Mouse (Mus musculus): ENCODE measurements at regions not wholly inside any gene's neighbourhood (a gene's known extent, or its start where the extent isn't known, plus 50 kb on each side); places are given as distances from the start of the nearest gene placed in this dataset.

DNA sequence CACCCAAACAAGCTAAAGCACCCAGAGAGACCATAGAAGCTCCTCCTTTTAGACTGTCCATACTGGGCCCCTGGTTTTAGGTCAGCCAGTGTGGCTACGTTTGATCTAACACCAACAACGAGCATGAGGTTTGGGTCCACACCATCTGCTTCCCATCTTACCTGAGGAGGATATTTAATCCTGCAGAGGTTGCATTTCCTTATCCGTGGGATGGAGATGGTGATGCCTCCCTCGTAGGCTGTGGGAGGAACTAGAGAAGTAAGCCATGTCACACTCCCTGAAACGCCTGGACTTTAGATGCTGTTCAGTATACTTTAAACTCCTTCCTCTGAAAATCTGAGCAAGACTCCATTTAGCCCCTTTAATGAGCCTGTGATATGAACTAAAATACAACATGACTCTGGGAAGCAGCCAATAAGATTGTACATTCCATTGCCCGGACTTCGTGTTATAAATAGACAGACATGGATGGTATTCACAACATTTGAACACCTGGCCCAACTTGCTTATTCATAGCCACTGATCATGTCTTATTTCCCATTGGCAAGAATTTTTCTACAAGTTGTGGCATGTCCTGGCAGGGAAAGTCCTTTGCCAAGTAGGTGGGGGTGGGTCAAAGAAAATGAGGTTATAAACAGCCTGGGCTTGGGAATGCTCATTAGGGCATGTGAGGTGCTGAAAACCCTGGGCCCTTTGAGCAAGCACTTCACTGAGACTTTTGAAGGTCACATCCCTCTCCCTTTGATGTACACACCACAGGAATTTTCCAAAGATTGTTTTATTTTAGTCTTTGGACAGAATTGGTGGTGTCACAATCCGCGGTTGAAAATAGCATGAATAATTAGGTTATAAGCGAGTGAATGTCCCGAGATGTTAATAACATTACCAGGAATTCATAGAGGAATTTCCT, 89.7 kb upstream of the Pgrmc2 start:
- TF ChIP-seq POLR2A (IDR thresholded peaks at IDR 0.05; ENCODE audit: borderline replicate concordance, extremely low read depth, low read depth, low read length): no peak
- no peak for TF ChIP-seq CTCF (IDR thresholded peaks at IDR 0.05; ENCODE audit: insufficient read depth, low read length)
- 50% methylated on average over 11 of the region's 11 CpGs for WGBS
- H3K4me1 ChIP-seq (ENCODE audit: control insufficient read depth, insufficient read depth, low read length): no peaks in the 10 kb centered on the region; the same call in 1 of the 2 replicates
- H3K4me3 ChIP-seq (replicated peaks; ENCODE audit: extremely low read depth, low read depth, low read length): no peak overlapping the region
- no peak for DNase-seq

DNA sequence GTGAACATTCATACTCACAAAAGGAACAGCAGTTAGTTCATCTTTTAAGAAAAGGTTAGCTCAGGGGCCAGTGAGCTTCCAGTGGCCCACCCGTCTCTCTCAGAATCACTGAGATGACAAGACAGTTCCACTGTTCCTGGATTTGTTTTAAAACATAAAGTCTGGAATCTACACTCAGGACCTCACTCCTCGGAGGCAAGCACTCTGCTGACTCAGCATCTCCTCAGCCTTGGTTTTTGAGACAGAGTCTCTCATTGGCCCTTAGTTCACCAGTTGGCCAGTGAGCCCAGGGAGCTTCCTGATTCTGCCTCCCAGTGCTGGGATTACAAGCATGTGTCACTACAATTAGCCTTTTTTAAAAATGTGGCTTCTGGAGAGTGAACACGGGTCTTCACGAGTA, 88.9 kb upstream of the Pgrmc2 start:
- TF ChIP-seq CTCF (IDR thresholded peaks at IDR 0.05; ENCODE audit: insufficient read depth, low read length) (no peak), POLR2A (IDR thresholded peaks at IDR 0.05; ENCODE audit: borderline replicate concordance, extremely low read depth, low read depth, low read length) (no peak)
- 95% methylated on average over 4 of the region's 4 CpGs for WGBS
- H3K4me1 ChIP-seq (ENCODE audit: control insufficient read depth, insufficient read depth, low read length): no peaks in the 10 kb centered on the region; the same call in 1 of the 2 replicates
- no peak overlapping the region for H3K4me3 ChIP-seq (replicated peaks; ENCODE audit: extremely low read depth, low read depth, low read length)
- DNase-seq: no peak

DNA sequence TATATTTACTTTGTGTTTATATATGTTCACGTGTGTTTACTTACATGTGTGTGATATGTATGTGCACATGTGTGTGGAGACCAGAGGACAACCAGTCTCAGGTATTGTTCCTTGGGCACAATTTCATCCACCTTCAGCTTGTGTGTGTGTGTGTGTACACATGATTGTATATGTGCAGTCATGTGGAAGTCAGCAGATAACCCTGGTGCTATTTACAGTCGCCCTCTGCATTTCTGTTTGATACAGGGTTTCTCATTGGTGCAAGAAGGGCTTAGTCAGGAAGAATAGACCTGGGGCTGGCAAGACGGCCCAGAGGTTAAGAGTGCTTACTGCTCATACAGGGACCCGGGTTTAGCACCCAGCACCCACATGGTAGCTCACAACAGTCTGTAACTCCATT, 88.5 kb upstream of the Pgrmc2 start:
- Histone ChIP-seq H3K4me3 (replicated peaks; ENCODE audit: extremely low read depth, low read depth, low read length) (no peak overlapping the region), H3K4me1 (ENCODE audit: control insufficient read depth, insufficient read depth, low read length) (no peaks in the 10 kb centered on the region; the same call in 1 of the 2 replicates)
- TF ChIP-seq CTCF (IDR thresholded peaks at IDR 0.05; ENCODE audit: insufficient read depth, low read length) (no peak), POLR2A (IDR thresholded peaks at IDR 0.05; ENCODE audit: borderline replicate concordance, extremely low read depth, low read depth, low read length) (no peak)
- DNase-seq: no peak
- 84% methylated on average over 4 of the region's 4 CpGs for WGBS

GRCm38 (mm10) chr3:41170566-41170965, 87.7 kb upstream of the Pgrmc2 start:
- 79% methylated on average over 6 of the region's 6 CpGs for WGBS
- no peak overlapping the region for H3K4me3 ChIP-seq (replicated peaks; ENCODE audit: extremely low read depth, low read depth, low read length)
- H3K4me1 ChIP-seq (ENCODE audit: control insufficient read depth, insufficient read depth, low read length): no peaks in the 10 kb centered on the region; the same call in 1 of the 2 replicates
- DNase-seq: no peak
- no peak for TF ChIP-seq POLR2A (IDR thresholded peaks at IDR 0.05; ENCODE audit: borderline replicate concordance, extremely low read depth, low read depth, low read length)
- no peak for TF ChIP-seq CTCF (IDR thresholded peaks at IDR 0.05; ENCODE audit: insufficient read depth, low read length)

DNA sequence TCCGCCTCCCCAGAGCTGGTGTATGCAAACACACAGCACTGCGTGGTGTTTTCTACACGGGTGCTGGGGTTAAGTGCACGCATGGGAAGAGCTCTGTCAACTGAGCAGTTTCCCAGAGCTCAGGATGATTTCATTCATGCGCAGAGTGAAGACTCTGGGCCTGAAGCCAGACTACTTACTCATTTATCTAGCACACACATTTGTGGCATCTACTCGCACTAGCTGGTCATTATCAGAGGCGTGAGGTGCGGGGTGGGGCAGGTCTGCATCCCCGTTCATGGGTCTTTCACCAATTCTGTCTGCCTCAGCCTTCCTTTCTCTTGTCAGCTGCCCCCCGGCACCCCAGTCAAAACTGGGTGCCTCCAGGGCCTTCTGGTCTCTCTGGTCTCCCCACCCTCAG, 86.6 kb upstream of the Pgrmc2 start:
- 65% methylated on average over 10 of the region's 10 CpGs for WGBS
- H3K4me3 ChIP-seq (replicated peaks; ENCODE audit: extremely low read depth, low read depth, low read length): no peak overlapping the region
- no peak for DNase-seq
- no peaks in the 10 kb centered on the region; the same call in 1 of the 2 replicates for H3K4me1 ChIP-seq (ENCODE audit: control insufficient read depth, insufficient read depth, low read length)
- no peak for TF ChIP-seq CTCF (IDR thresholded peaks at IDR 0.05; ENCODE audit: insufficient read depth, low read length)
- no peak for TF ChIP-seq POLR2A (IDR thresholded peaks at IDR 0.05; ENCODE audit: borderline replicate concordance, extremely low read depth, low read depth, low read length)

DNA sequence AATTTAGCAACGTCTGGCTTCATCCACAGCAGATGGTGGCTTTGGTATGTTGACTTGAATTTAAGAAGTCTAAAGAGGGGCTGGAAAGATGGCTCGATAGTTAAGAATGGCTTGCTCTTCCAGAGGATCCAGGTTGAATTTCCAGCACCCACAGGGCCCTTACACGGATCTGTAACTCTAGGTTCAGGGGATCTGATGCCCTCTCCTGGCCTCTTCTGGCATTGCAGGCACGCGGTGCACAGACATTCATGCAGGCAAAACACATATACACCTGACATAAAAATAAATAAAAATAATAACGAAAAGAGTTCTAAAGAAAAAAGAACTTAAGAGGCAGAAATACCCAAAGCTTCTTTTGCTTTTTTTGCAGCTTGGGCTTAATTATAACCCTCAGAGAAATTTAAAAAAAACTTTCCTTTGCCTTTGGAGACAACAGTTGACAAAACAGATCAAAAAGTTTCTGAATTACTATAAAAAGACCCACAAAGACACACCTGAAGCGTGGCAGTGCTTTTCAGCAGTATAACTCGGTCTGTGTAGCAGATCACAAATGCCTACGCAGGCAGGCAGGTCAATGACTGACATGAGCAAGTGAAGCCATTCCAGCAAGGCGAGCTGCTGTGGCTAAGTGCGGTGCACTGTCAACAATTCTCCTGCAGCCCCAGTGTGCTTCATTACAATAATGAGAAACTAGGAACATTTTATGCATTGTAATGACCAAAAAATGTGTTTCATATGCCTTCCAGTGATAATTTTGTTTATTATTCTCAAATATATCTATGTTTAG, 85.5 kb upstream of the Pgrmc2 start:
- no peak overlapping the region for H3K4me3 ChIP-seq (replicated peaks; ENCODE audit: extremely low read depth, low read depth, low read length)
- no peaks in the 10 kb centered on the region; the same call in 1 of the 2 replicates for H3K4me1 ChIP-seq (ENCODE audit: control insufficient read depth, insufficient read depth, low read length)
- no peak for DNase-seq
- peak; percentile 27; the same call in 1 of the 2 replicates for TF ChIP-seq CTCF (IDR thresholded peaks at IDR 0.05; ENCODE audit: insufficient read depth, low read length)
- no peak for TF ChIP-seq POLR2A (IDR thresholded peaks at IDR 0.05; ENCODE audit: borderline replicate concordance, extremely low read depth, low read depth, low read length)
- WGBS: 84% methylated on average over 11 of the region's 11 CpGs

DNA sequence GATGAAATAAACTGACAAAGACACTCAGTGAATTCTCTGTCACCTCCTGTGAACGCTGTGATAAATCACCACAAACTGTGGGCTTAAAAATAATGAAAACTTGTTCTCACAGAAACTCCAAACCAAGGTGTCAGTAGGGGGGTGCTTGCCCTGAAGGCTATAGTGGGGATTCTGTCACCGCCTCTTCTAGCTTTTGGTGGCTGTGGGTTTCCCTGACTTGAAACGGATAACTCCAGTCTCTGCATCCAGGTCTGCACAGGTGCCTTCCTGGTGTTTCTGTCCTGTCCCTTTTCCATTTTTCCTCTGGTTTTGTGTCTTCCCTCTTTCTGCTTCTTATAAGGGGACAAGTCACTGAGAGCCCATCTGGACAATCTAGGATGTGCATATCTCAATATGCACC, 84.6 kb upstream of the Pgrmc2 start:
- DNase-seq: no peak
- WGBS: 91% methylated on average over 3 of the region's 3 CpGs
- TF ChIP-seq CTCF (IDR thresholded peaks at IDR 0.05; ENCODE audit: insufficient read depth, low read length) (no peak), POLR2A (IDR thresholded peaks at IDR 0.05; ENCODE audit: borderline replicate concordance, extremely low read depth, low read depth, low read length) (no peak)
- Histone ChIP-seq H3K4me1 (ENCODE audit: control insufficient read depth, insufficient read depth, low read length) (no peaks in the 10 kb centered on the region), H3K4me3 (replicated peaks; ENCODE audit: extremely low read depth, low read depth, low read length) (no peak overlapping the region)

GRCm38 (mm10) chr3:41164736-41165135, 81.9 kb upstream of the Pgrmc2 start:
- H3K4me1 ChIP-seq (ENCODE audit: control insufficient read depth, insufficient read depth, low read length): no peaks in the 10 kb centered on the region
- WGBS: 92% methylated on average over 7 of the region's 7 CpGs
- no peak for DNase-seq
- H3K4me3 ChIP-seq (replicated peaks; ENCODE audit: extremely low read depth, low read depth, low read length): no peak overlapping the region
- no peak for TF ChIP-seq CTCF (IDR thresholded peaks at IDR 0.05; ENCODE audit: insufficient read depth, low read length)

GRCm38 (mm10) chr3:41163767-41164166, 80.9 kb upstream of the Pgrmc2 start:
- 55% methylated on average over 3 of the region's 3 CpGs for WGBS
- DNase-seq: no peak
- Histone ChIP-seq H3K4me1 (ENCODE audit: control insufficient read depth, insufficient read depth, low read length) (no peaks in the 10 kb centered on the region), H3K4me3 (replicated peaks; ENCODE audit: extremely low read depth, low read depth, low read length) (no peak overlapping the region)
- TF ChIP-seq POLR2A (IDR thresholded peaks at IDR 0.05; ENCODE audit: borderline replicate concordance, extremely low read depth, low read depth, low read length) (no peak), CTCF (IDR thresholded peaks at IDR 0.05; ENCODE audit: insufficient read depth, low read length) (no peak)
